Mouse (Mus musculus) kidney, adult 9 months (tissue): ENCODE measurements around the gene Gm7029.

Experiments used
- DNase-seq: peaks from one replicate; pipeline ENCODE4 v3.0.0; 2022

The Gm7029 gene

DNA sequence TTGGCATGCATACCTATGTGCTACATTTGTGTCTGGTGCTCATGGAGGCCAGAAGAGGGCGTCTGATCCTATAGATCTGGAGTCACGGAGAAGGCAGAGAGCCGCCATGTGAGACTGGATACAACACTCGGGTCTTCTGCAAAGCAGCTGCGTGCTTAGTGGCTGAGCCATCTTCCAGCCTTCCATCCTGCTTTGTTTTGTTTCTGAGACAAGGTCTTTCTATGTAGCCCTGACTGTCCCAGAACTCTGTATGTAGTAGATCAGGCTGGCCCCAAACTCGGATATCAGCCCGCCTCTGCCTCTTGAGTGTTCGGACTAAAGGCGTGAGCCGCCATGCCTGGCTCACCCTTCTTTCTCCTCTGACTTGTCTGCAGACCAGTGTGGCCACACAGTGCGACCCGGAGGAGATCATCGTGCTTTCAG, 41.3 kb downstream of the Gm7029 start:
- DNase-seq = peak; percentile 35

- peak; percentile 99 for DNase-seq
Measured at GRCm38 (mm10) chr17:33915671-33916250, 42.1 kb downstream of the Gm7029 start, which contains the start of the genes Tapbp and Zbtb22. Tapbp (plus strand) TSS chr17:33915899. Zbtb22 (plus strand) TSS chr17:33915904.

GRCm38 (mm10) chr17:33916294-33916693, 42.7 kb downstream of the Gm7029 start:
- peak; percentile 52 for DNase-seq

GRCm38 (mm10) chr17:33916847-33917655, 43.4 kb downstream of the Gm7029 start:
- peak; percentile 35 for DNase-seq

- DNase-seq = peak; percentile 27
Measured at GRCm38 (mm10) chr17:33917656-33918292, 44.1 kb downstream of the Gm7029 start.

DNA sequence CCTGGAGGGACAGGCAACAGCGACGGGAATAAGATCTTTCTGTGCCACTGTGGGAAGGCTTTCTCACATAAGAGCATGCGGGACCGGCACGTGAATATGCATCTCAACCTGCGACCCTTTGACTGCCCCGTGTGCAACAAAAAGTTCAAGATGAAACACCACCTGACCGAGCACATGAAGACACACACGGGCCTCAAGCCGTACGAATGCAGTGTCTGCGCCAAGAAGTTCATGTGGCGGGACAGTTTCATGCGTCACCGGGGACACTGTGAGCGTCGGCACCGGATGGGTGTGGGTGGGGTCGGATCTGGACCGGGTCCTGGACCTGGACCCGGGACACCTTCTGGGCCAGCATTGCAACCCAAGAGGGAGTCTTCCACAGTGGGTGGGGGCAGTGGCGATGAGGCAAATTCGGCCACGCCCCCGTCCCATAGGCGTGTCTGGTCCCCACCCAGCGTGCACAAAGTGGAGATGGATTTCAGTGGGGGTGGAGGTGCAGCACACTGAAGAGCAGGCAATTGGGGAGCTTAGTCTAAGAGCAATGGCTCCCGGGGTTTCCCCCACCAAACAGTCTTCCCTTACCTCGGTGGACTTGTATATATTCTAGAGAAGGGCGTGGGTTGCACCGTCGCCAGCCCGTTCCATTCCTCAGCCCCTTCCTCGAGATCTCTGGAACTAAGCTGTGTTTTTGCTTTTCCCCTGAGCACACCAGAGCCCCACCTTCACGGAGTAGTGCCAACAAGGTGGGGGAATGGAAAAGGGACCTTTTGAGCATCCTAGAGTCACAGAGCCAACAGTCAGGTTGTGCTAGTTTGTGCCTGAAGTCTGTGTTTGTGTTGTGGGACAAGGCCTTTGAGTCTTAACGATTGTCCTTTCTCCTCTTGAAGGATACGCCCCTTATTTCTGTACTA, 44.9 kb downstream of the Gm7029 start:
- peak; percentile 35 for DNase-seq

DNA sequence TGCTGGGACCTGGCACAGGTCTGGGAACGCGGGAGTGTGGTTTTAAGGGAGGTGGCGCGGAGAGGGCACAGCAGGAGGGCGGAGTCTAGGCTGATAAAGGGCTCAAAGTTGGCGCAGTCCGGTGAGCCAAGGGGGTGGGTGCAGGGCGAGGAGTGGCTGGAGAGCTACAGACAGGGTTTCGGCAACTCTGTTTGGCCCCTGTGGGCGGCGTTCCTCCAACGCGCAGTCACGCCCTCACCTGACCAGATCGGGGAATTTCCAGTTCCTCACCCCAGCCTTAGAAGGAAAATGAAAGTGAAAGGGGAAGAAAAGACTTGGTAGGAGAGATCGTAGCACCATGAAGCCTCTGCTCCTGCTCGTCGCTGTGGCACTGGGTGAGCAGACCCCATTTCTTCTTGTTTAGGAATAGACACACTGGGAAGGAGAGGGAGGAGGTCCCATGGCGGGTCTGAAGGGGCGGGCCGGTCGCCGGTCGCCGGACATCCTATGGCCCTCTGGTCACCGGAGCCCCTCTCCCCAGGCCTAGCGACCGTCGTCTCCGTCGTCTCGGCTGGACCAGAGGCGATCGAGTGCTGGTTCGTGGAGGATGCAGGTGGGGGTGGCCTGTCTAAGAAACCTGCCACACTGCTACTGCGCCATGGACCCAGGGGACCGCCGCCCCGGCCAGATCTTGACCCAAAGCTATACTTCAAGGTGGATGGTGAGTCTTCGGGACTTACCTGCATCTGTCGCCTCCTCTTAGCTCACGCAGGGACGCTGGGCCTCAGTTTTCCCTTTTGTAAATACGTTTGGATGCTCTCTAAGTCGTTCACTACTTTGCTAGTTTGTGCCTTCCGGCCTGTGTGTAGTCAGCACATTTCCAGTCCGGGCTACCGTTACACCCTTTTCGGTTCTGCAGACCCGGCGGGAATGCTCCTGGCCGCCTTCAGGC, 46.0 kb downstream of the Gm7029 start:
- peak; percentile 92 for DNase-seq

- peak; percentile 91 for DNase-seq
Measured at GRCm38 (mm10) chr17:33920282-33921097, 46.9 kb downstream of the Gm7029 start.

DNA sequence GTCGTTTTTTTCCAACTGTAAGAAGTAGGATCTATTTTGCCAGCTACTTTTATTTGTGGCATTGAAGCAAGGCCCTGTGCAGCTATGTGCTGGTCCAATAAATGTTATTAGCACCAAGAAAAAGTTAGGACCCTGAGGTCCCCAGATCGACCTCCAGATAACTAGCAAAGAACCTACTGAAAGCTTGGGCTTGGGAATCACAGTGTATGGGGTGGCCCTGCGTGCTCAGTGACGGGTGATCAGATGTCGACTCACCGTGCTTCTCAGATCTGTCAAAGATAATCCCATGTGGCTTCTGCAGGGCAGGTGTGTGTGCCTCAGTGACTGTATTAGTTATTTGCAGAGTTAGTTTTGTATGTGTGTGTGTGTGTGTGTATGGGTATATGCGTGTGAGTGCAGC, 47.7 kb downstream of the Gm7029 start:
- no peak for DNase-seq
